Mouse (Mus musculus) kidney, embryonic 15.5 days (tissue): ENCODE measurements around the gene Dcps. TPM values are rescaled to one million over a fixed set of nuclear protein-coding genes. Genes with fewer than 3 reads are reported as not detected.
"Not testable (repeated sequence)": the region's sequence is repeated elsewhere in the genome, so short reads cannot be mapped to it uniquely, and the experiment has no call there.

Source experiments
- ATAC-seq: fragments of 200-750 bp; cut with Nextera tagmentation; replicated peaks from 2 replicates; pipeline ENCODE4 v1.8.0; 2017; ENCODE audit warnings: moderate TSS enrichment; ENCODE audit not compliant: low FRiP score
- H3K27ac ChIP-seq: fragments of 300-500 bp; sonication (generic); 2 replicates; pipeline ENCODE4 v1.5.1; 2015; ENCODE audit warnings: mild to moderate bottlenecking, inconsistent platforms
- H3K27me3 ChIP-seq: fragments of 300-500 bp; sonication (generic); 2 replicates; pipeline ENCODE4 v1.6.1; 2015; ENCODE audit warnings: inconsistent platforms
- H3K36me3 ChIP-seq: fragments of 300-500 bp; sonication (generic); 2 replicates; pipeline ENCODE4 v1.6.1; 2015; ENCODE audit warnings: inconsistent platforms
- H3K4me1 ChIP-seq: fragments of 300-500 bp; sonication (generic); 2 replicates; pipeline ENCODE4 v1.6.1; 2015; ENCODE audit warnings: inconsistent platforms
- H3K4me2 ChIP-seq: fragments of 300-500 bp; sonication (generic); 2 replicates; pipeline ENCODE4 v1.6.1; 2015; ENCODE audit warnings: moderate library complexity, mild to moderate bottlenecking, inconsistent platforms
- H3K4me3 ChIP-seq: fragments of 300-500 bp; sonication (generic); replicated peaks from 2 replicates; pipeline ENCODE4 v1.5.1; 2015; ENCODE audit warnings: mild to moderate bottlenecking, inconsistent platforms
- H3K9ac ChIP-seq: fragments of 300-500 bp; sonication (generic); 2 replicates; pipeline ENCODE4 v1.6.1; 2015; ENCODE audit warnings: mild to moderate bottlenecking, inconsistent platforms
- H3K9me3 ChIP-seq: fragments of 300-500 bp; sonication (generic); replicated peaks from 2 replicates; pipeline ENCODE4 v1.6.1; 2016; ENCODE audit warnings: inconsistent platforms
- WGBS: fragments of 180-500 bp; shearing (Covaris S2); methylation state at CpG from one replicate; pipeline ENCODE4 v1.1.7; 2015; ENCODE audit warnings: mixed read lengths; 5-methylcytosine and 5-hydroxymethylcytosine counted together
- polyA plus RNA-seq: library from polyadenylated mRNA; unstranded; fragments of >200 nt; fragmentation: Nextera tagmentation; extraction: Ambion mirVana; gene quantifications from 2 replicates; pipeline ENCODE4 v1.2.1, GENCODE M21; 2015

The Dcps gene
- polyA plus RNA-seq, 1 experiment from 2014 or later: 95.4 TPM

GRCm38 (mm10) chr9:35147261-35147660 lies 28.6 kb downstream of the Dcps start:
- not testable (repeated sequence) for H3K36me3 ChIP-seq, H3K4me3 ChIP-seq, H3K4me2 ChIP-seq, H3K27me3 ChIP-seq, H3K9ac ChIP-seq, ATAC-seq, H3K9me3 ChIP-seq, H3K4me1 ChIP-seq, H3K27ac ChIP-seq
- whole genome bisulfite sequencing: 93% methylated on average over 14 of the region's 14 CpGs

GRCm38 (mm10) chr9:35145829-35146228 lies 30.0 kb downstream of the Dcps start:
- ATAC-seq: no peak
- no peaks in the 10 kb centered on the region for H3K4me1 ChIP-seq
- no peaks in the 10 kb centered on the region for H3K36me3 ChIP-seq
- WGBS: 77% methylated on average over 1 of the region's 1 CpGs
- H3K27me3 ChIP-seq: no peaks in the 10 kb centered on the region
- H3K9ac ChIP-seq: no peak overlapping the region
- H3K4me3 ChIP-seq: no peak overlapping the region
- H3K27ac ChIP-seq: no peak overlapping the region
- no peak overlapping the region for H3K4me2 ChIP-seq
- no peaks in the 10 kb centered on the region for H3K9me3 ChIP-seq

- ATAC-seq: no peak
- WGBS: 85% methylated on average over 9 of the region's 9 CpGs
These were observed 30.7 kb downstream of the Dcps start for GRCm38 (mm10) chr9:35145118-35145517.

GRCm38 (mm10) chr9:35142221-35142620 lies 33.6 kb downstream of the Dcps start:
- 72% methylated on average over 2 of the region's 2 CpGs for WGBS
- ATAC-seq: no peak
- H3K36me3 ChIP-seq: no peaks in the 10 kb centered on the region

More at GRCm38 (mm10) chr9:35145118-35145517, 30.7 kb downstream of the Dcps start:
- no peak overlapping the region for H3K4me3 ChIP-seq
- H3K4me1 ChIP-seq: no peaks in the 10 kb centered on the region
- no peaks in the 10 kb centered on the region for H3K9me3 ChIP-seq
- no peak overlapping the region for H3K9ac ChIP-seq
- no peaks in the 10 kb centered on the region for H3K27me3 ChIP-seq
- H3K27ac ChIP-seq: no peak overlapping the region
- no peak overlapping the region for H3K4me2 ChIP-seq
- no peaks in the 10 kb centered on the region for H3K36me3 ChIP-seq

GRCm38 (mm10) chr9:35139231-35139744 lies 36.6 kb downstream of the Dcps start:
- Histone ChIP-seq H3K9me3 (no peaks in the 10 kb centered on the region), H3K9ac (no peak overlapping the region), H3K4me2 (no peak overlapping the region), H3K27ac (no peak overlapping the region), H3K4me1 (no peaks in the 10 kb centered on the region), H3K4me3 (no peak overlapping the region), H3K36me3 (peaks cover 9% of the 10 kb centered on the region; the same call in 1 of the 2 replicates), H3K27me3 (no peaks in the 10 kb centered on the region)
- WGBS: 87% methylated on average over 5 of the region's 5 CpGs
- ATAC-seq: no peak

More at GRCm38 (mm10) chr9:35142221-35142620, 33.6 kb downstream of the Dcps start:
- Histone ChIP-seq H3K9ac (no peak overlapping the region), H3K9me3 (no peaks in the 10 kb centered on the region), H3K4me1 (no peaks in the 10 kb centered on the region), H3K4me2 (no peak overlapping the region), H3K27me3 (no peaks in the 10 kb centered on the region), H3K27ac (no peak overlapping the region), H3K4me3 (no peak overlapping the region)

- no peaks in the 10 kb centered on the region for H3K4me1 ChIP-seq
- 74% methylated on average over 7 of the region's 7 CpGs for WGBS
- no peak overlapping the region for H3K4me2 ChIP-seq
- no peak overlapping the region for H3K4me3 ChIP-seq
- no peaks in the 10 kb centered on the region for H3K27me3 ChIP-seq
- ATAC-seq: no peak
- no peaks in the 10 kb centered on the region for H3K9me3 ChIP-seq
- no peak overlapping the region for H3K27ac ChIP-seq
- peaks cover 9% of the 10 kb centered on the region; the same call in 1 of the 2 replicates for H3K36me3 ChIP-seq
- H3K9ac ChIP-seq: no peak overlapping the region
These were observed 37.8 kb downstream of the Dcps start for GRCm38 (mm10) chr9:35138029-35138428.

- H3K9me3 ChIP-seq: no peaks in the 10 kb centered on the region
- peaks cover 9% of the 10 kb centered on the region; the same call in 1 of the 2 replicates for H3K36me3 ChIP-seq
- no peak overlapping the region for H3K27ac ChIP-seq
- ATAC-seq: no peak
- peaks cover 5% of the 10 kb centered on the region; the same call in 1 of the 2 replicates for H3K4me1 ChIP-seq
- 76% methylated on average over 6 of the region's 6 CpGs for WGBS
- H3K27me3 ChIP-seq: no peaks in the 10 kb centered on the region
- no peak overlapping the region for H3K9ac ChIP-seq
- no peak overlapping the region for H3K4me2 ChIP-seq
- no peak overlapping the region for H3K4me3 ChIP-seq
These were observed 40.3 kb downstream of the Dcps start for GRCm38 (mm10) chr9:35135575-35135974.

GRCm38 (mm10) chr9:35131637-35132397 lies 44.0 kb downstream of the Dcps start:
- no peak for ATAC-seq

GRCm38 (mm10) chr9:35128995-35129418 lies 46.9 kb downstream of the Dcps start:
- H3K9me3 ChIP-seq: no peaks in the 10 kb centered on the region
- no peak for ATAC-seq
- H3K27me3 ChIP-seq: no peaks in the 10 kb centered on the region
- H3K4me1 ChIP-seq: peaks cover 5% of the 10 kb centered on the region; the same call in 1 of the 2 replicates
- H3K9ac ChIP-seq: no peak overlapping the region
- H3K36me3 ChIP-seq: peaks cover 44% of the 10 kb centered on the region
- H3K4me2 ChIP-seq: no peak overlapping the region
- 76% methylated on average over 9 of the region's 9 CpGs for WGBS
- no peak overlapping the region for H3K4me3 ChIP-seq
- no peak overlapping the region for H3K27ac ChIP-seq

More at GRCm38 (mm10) chr9:35131637-35132397, 44.0 kb downstream of the Dcps start:
- 86% methylated on average over 16 of the region's 16 CpGs for WGBS
- Histone ChIP-seq H3K4me1 (peaks cover 5% of the 10 kb centered on the region; the same call in 1 of the 2 replicates), H3K9me3 (no peaks in the 10 kb centered on the region), H3K27ac (no peak overlapping the region), H3K27me3 (no peaks in the 10 kb centered on the region), H3K4me3 (no peak overlapping the region), H3K36me3 (peaks cover 26% of the 10 kb centered on the region), H3K9ac (no peak overlapping the region), H3K4me2 (no peak overlapping the region)

GRCm38 (mm10) chr9:35128564-35128963 lies 47.3 kb downstream of the Dcps start:
- Histone ChIP-seq H3K27ac (no peak overlapping the region), H3K9ac (no peak overlapping the region), H3K4me3 (no peak overlapping the region), H3K4me2 (no peak overlapping the region), H3K36me3 (peaks cover 46% of the 10 kb centered on the region), H3K27me3 (no peaks in the 10 kb centered on the region), H3K4me1 (peaks cover 5% of the 10 kb centered on the region; the same call in 1 of the 2 replicates), H3K9me3 (no peaks in the 10 kb centered on the region)
- 90% methylated on average over 3 of the region's 3 CpGs for WGBS
- ATAC-seq: no peak

GRCm38 (mm10) chr9:35127561-35127960 lies 48.3 kb downstream of the Dcps start:
- H3K4me1 ChIP-seq: peaks cover 5% of the 10 kb centered on the region; the same call in 1 of the 2 replicates
- H3K9me3 ChIP-seq: no peaks in the 10 kb centered on the region
- WGBS: 90% methylated on average over 5 of the region's 5 CpGs
- H3K27me3 ChIP-seq: no peaks in the 10 kb centered on the region
- no peak overlapping the region for H3K9ac ChIP-seq
- no peak overlapping the region for H3K27ac ChIP-seq
- ATAC-seq: no peak
- H3K4me2 ChIP-seq: no peak overlapping the region
- H3K4me3 ChIP-seq: no peak overlapping the region
- H3K36me3 ChIP-seq: peaks cover 56% of the 10 kb centered on the region

GRCm38 (mm10) chr9:35127147-35127546 lies 48.7 kb downstream of the Dcps start:
- 72% methylated on average over 6 of the region's 6 CpGs for WGBS
- Histone ChIP-seq H3K27me3 (no peaks in the 10 kb centered on the region), H3K4me1 (peaks cover 5% of the 10 kb centered on the region; the same call in 1 of the 2 replicates), H3K9me3 (no peaks in the 10 kb centered on the region), H3K36me3 (peaks cover 57% of the 10 kb centered on the region), H3K4me2 (no peak overlapping the region), H3K4me3 (no peak overlapping the region), H3K9ac (no peak overlapping the region), H3K27ac (peak overlapping the region; percentile 28; the same call in 1 of the 2 replicates)
- no peak for ATAC-seq
